Mouse (Mus musculus) myocyte (in vitro differentiated cells): ENCODE results near the gene Acsm5. TPM values are rescaled to one million over a fixed set of nuclear protein-coding genes. Genes with fewer than 3 reads are reported as not detected.

Source experiments
- H3K27me3 ChIP-seq: one replicate; pipeline ENCODE4 v1.6.1; 2011; ENCODE audit not compliant: control insufficient read depth, insufficient read depth, insufficient read length
- H3K36me3 ChIP-seq: one replicate; pipeline ENCODE4 v1.6.1; 2011; ENCODE audit not compliant: control insufficient read depth, insufficient read depth
- H3K4me2 ChIP-seq: one replicate; pipeline ENCODE4 v1.6.1; 2011; ENCODE audit warnings: low read depth, control low read depth
- H3K4me3 ChIP-seq: one replicate; pipeline ENCODE4 v1.5.1; 2011; ENCODE audit warnings: mild to moderate bottlenecking, control low read depth, moderate library complexity
- H3K79me2 ChIP-seq: one replicate; pipeline ENCODE4 v1.6.1; 2011; ENCODE audit not compliant: control insufficient read depth, insufficient read depth
- H3ac ChIP-seq: one replicate; pipeline ENCODE4 v1.6.1; 2011; ENCODE audit not compliant: control insufficient read depth, insufficient read length
- CEBPB ChIP-seq: IDR thresholded peaks from 2 replicates; pipeline ENCODE4 v1.6.1; 2011; ENCODE audit warnings: mild to moderate bottlenecking, moderate library complexity; ENCODE audit not compliant: poor library complexity, insufficient read depth, severe bottlenecking
- E2F4 ChIP-seq: IDR thresholded peaks from one replicate; pipeline ENCODE4 v1.6.1; 2011; ENCODE audit warnings: mild to moderate bottlenecking, control low read depth, moderate library complexity; ENCODE audit not compliant: insufficient read depth
- MAX ChIP-seq: IDR thresholded peaks from one replicate; pipeline ENCODE4 v1.6.1; 2011; ENCODE audit warnings: low read depth, mild to moderate bottlenecking, control low read depth
- MYOD1 ChIP-seq, 3 experiments: IDR thresholded peaks; one replicate each; pipeline ENCODE4 v1.6.1; 2011; ENCODE audit warnings: control low read depth in 2 of 3, low read depth in 2 of 3, mild to moderate bottlenecking in 2 of 3, moderate library complexity in 1 of 3; ENCODE audit not compliant: insufficient read length in 2 of 3, control insufficient read depth in 1 of 3
- MYOG ChIP-seq, 3 experiments: IDR thresholded peaks; one replicate each; pipeline ENCODE4 v1.6.1; 2011; ENCODE audit warnings: control low read depth in 2 of 3, low read depth in 2 of 3, mild to moderate bottlenecking in 2 of 3; ENCODE audit not compliant: insufficient read length in 2 of 3, control insufficient read depth in 1 of 3, insufficient read depth in 1 of 3
- POLR2A ChIP-seq: IDR thresholded peaks from one replicate; pipeline ENCODE4 v1.6.1; 2011; ENCODE audit warnings: low read depth, mild to moderate bottlenecking, control low read depth, moderate library complexity; ENCODE audit not compliant: insufficient read length
- POLR2AphosphoS2 ChIP-seq: IDR thresholded peaks from one replicate; pipeline ENCODE4 v1.6.1; 2011; ENCODE audit warnings: low read depth, control low read depth; ENCODE audit not compliant: insufficient read length
- REST ChIP-seq: IDR thresholded peaks from one replicate; pipeline ENCODE4 v1.6.1; 2011; ENCODE audit warnings: mild to moderate bottlenecking, control low read depth, moderate library complexity; ENCODE audit not compliant: insufficient read depth, insufficient read length
- SRF ChIP-seq: IDR thresholded peaks from one replicate; pipeline ENCODE4 v1.6.1; 2011; ENCODE audit warnings: low read depth; ENCODE audit not compliant: control insufficient read depth, insufficient read length
- TCF12 ChIP-seq: IDR thresholded peaks from one replicate; pipeline ENCODE4 v1.6.1; 2011; ENCODE audit warnings: mild to moderate bottlenecking, control low read depth; ENCODE audit not compliant: poor library complexity, insufficient read depth, severe bottlenecking
- TCF3 ChIP-seq: IDR thresholded peaks from one replicate; pipeline ENCODE4 v1.6.1; 2011; ENCODE audit warnings: low read depth, control low read depth; ENCODE audit not compliant: insufficient read length
- USF1 ChIP-seq: IDR thresholded peaks from one replicate; pipeline ENCODE4 v1.6.1; 2011; ENCODE audit warnings: low read depth, mild to moderate bottlenecking, control low read depth, moderate library complexity
- polyA plus RNA-seq: library from polyadenylated mRNA; unstranded; fragments of >200 nt; fragmentation: generic; extraction: Trizol; gene quantifications from one replicate; pipeline ENCODE4 v1.2.1, GENCODE M21; 2012; ENCODE audit warnings: missing spikeins

Acsm5 gene
- polyA plus RNA-seq, 1 experiment, result not detected

DNA sequence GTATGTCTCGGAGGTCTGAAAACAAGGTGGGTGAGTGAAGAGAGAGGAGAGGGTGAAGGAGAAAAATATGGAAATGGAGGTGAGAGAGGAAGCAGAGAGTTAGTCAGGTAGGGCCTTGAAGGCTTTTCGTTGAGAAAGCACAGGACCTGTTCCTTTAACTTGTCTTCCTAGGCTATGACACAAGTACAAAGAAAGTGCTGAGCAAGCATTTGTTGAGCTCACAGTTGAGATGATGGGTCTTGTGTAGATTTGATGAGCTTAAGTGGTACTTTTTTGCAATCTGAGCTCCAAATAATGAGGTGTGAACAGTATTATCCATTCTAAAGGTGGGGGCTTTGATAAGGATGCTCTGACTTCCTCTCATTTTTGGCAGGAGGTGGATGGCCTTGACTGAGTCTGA is 15.1 kb downstream of the Acsm5 start:
- TF ChIP-seq CEBPB (no peak), TCF12 (no peak), POLR2A (no peak), POLR2AphosphoS2 (no peak), MYOG (IDR thresholded peaks at IDR 0.05; ENCODE audit: control insufficient read depth in 1 of 3, insufficient read depth in 1 of 3, insufficient read length in 2 of 3, low read depth in 2 of 3) (no peak), MAX (no peak), MYOD1 (IDR thresholded peaks at IDR 0.05; ENCODE audit: control insufficient read depth in 1 of 3, insufficient read length in 2 of 3, low read depth in 2 of 3) (no peak), USF1 (no peak), E2F4 (no peak), TCF3 (no peak), SRF (no peak), REST (no peak)
- H3K4me3 ChIP-seq, result no peak overlapping the region
- no peaks in the 10 kb centered on the region for H3K36me3 ChIP-seq
- H3K4me2 ChIP-seq, result no peak overlapping the region
- no peaks in the 10 kb centered on the region for H3K79me2 ChIP-seq
- no peaks in the 10 kb centered on the region for H3K27me3 ChIP-seq
- H3ac ChIP-seq, result no peak overlapping the region

DNA sequence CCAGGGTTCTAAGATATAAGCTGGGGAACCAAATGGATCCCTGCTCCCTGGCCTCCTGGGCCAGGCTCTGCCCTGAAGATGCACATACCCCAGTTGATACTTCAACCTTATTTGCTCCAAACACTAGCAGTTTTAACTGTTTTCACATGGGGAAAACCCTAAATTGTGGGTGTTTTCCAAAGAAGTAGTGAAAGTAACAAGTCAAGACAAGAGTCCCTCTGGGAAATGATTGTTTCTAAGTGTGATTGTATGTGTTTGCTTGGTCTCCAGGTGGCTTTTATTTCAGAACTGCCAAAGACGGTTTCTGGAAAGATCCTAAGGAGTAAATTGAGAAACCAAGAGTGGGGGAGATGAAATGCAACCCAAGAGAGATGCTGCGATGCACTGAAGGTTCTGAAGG is 23.2 kb downstream of the Acsm5 start:
- Histone ChIP-seq H3K79me2 (no peaks in the 10 kb centered on the region), H3K4me2 (no peak overlapping the region), H3ac (no peak overlapping the region), H3K36me3 (no peaks in the 10 kb centered on the region), H3K27me3 (no peaks in the 10 kb centered on the region), H3K4me3 (no peak overlapping the region)
- TF ChIP-seq POLR2AphosphoS2, result no peak
- no peak for TF ChIP-seq TCF12
- no peak for TF ChIP-seq E2F4
- no peak for TF ChIP-seq MAX
- TF ChIP-seq MYOG (IDR thresholded peaks at IDR 0.05; ENCODE audit: control insufficient read depth in 1 of 3, insufficient read depth in 1 of 3, insufficient read length in 2 of 3, low read depth in 2 of 3), result no peak

DNA sequence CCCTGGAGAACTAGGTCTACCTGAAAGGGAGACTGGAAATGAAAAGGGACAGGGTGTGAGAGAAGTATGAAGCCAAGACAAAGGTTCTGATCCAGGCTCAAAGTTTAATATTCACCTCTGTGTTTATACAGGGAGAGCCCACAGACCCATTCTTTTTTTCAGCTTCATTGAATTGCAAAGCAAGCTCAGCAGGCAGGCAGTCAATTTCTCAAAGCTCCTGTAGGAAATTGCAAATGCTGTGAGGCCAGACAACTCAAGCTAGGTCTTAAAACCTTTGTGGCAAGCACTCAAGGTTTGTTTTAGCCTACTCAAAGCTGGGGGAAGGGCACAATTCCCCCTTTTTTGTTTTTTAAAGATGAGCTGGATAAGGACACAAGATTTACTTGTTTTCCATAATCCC is 26.3 kb downstream of the Acsm5 start:
- Histone ChIP-seq H3K27me3 (no peaks in the 10 kb centered on the region), H3K4me3 (no peak overlapping the region), H3K4me2 (no peak overlapping the region), H3K79me2 (no peaks in the 10 kb centered on the region), H3K36me3 (no peaks in the 10 kb centered on the region), H3ac (no peak overlapping the region)
- TF ChIP-seq POLR2AphosphoS2 (no peak), USF1 (no peak), MAX (no peak), SRF (no peak)

DNA sequence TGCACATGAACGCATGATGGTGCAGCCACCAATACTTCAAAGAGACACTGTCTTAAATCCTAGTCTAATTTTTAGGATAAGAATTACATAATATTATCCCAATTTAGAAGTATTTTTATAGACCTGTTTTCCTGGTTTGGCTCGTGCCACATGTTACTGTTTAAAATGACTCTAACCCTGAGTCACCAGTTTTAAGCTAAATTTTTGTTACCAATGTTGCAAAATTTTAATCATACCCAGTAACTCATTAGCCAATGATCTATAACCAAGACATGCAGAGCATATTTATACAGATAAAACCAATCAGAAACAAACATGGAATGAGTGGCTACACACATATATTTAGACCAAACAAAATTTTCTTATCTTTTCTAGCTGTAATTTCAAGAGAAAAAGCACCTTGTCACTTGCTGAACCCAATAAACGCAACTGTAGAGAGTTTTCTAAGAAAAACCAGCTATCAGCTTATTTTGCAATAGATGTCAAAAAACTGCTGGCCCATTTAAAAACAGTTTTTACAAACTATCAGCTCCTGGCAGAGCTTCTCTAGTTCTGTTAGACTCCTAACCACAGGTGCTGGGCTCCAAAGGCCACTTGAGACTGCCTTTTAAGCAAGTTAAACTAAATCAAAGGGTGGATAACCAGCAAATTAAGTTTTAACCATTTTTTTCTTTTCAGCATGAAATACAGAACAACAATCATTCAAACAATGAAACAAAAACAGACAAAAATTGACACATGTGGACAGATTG is 31.4 kb downstream of the Acsm5 start:
- H3K36me3 ChIP-seq, result no peaks in the 10 kb centered on the region
- TF ChIP-seq MAX, result no peak
- no peak for TF ChIP-seq POLR2AphosphoS2
- TF ChIP-seq REST, result no peak
- no peak for TF ChIP-seq USF1
- no peak overlapping the region for H3K4me3 ChIP-seq
- H3K4me2 ChIP-seq, result no peak overlapping the region
- H3ac ChIP-seq, result no peak overlapping the region
- no peaks in the 10 kb centered on the region for H3K79me2 ChIP-seq
- H3K27me3 ChIP-seq, result no peaks in the 10 kb centered on the region

DNA sequence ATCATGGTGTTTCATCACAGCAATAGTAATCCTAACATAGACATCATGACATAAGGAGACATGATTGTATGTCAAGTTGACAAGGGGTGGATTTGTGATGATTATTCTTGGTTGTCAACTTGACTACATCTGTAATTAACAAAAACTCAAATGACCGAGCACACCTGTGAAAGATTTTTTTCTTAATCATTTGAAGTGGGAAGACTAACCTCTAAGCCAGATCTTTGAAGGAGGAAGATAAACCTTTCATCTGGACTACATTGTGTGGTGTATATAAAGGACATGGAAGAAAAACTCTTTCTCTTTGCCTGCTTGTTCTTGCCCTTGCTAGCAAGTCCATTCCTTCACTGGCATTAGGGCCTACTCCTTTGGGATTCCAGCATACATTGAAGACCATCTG is 34.8 kb downstream of the Acsm5 start, which contains the start of gene Acsm2:
Gene Acsm2, plus strand, starts transcription at position 301 of the 400 bp plus-strand sequence.
- no peaks in the 10 kb centered on the region for H3K79me2 ChIP-seq
- no peaks in the 10 kb centered on the region for H3K27me3 ChIP-seq
- no peak within 1 kb of the TSS for H3K4me3 ChIP-seq
- H3ac ChIP-seq, result no peak within 1 kb of the TSS
- no peaks in the 10 kb centered on the region for H3K36me3 ChIP-seq
- H3K4me2 ChIP-seq, result no peak within 1 kb of the TSS
- no peak for TF ChIP-seq REST
- TF ChIP-seq SRF, result no peak
- TF ChIP-seq POLR2AphosphoS2, result no peak
- no peak for TF ChIP-seq CEBPB
- no peak for TF ChIP-seq USF1
- no peak for TF ChIP-seq MAX
- no peak for TF ChIP-seq MYOG (IDR thresholded peaks at IDR 0.05; ENCODE audit: control insufficient read depth in 1 of 3, insufficient read depth in 1 of 3, insufficient read length in 2 of 3, low read depth in 2 of 3)
